Mouse (Mus musculus): ENCODE data around the gene Mgp. TPM values are rescaled to one million over a fixed set of nuclear protein-coding genes. Genes with fewer than 3 reads are reported as not detected.

The Mgp gene
- polyA plus RNA-seq, 1 experiment from 2014 or later: 274 TPM

GRCm38 (mm10) chr6:136857186-136857872 lies 18.3 kb downstream of the Mgp start, which contains the start of gene Art4:
Gene Art4, minus strand, starts transcription at chr6:136857733.
- Histone ChIP-seq H3K9ac (replicated peaks; ENCODE audit: low read length) (peak within 1 kb of the TSS; percentile 50; the same call in 1 of the 2 replicates), H3K9me3 (ENCODE audit: low read length) (no peaks in the 10 kb centered on the region), H3K27ac (ENCODE audit: low read length) (peak within 1 kb of the TSS; percentile 93), H3K36me3 (ENCODE audit: insufficient read depth, low read length) (no peaks in the 10 kb centered on the region), H3K4me1 (ENCODE audit: insufficient read depth, low read length) (peaks cover 34% of the 10 kb centered on the region), H3K4me2 (replicated peaks; ENCODE audit: low read depth, low read length) (peak within 1 kb of the TSS; percentile 41), H3K27me3 (ENCODE audit: insufficient read depth, low read length) (no peaks in the 10 kb centered on the region), H3K4me3 (ENCODE audit: low read length) (no peak within 1 kb of the TSS)
- 58% methylated on average over 18 of the region's 18 CpGs for WGBS
- ATAC-seq (ENCODE audit: low FRiP score, low TSS enrichment): peak; percentile 54

GRCm38 (mm10) chr6:136856071-136856636 lies 19.5 kb downstream of the Mgp start:
- H3K4me2 ChIP-seq (replicated peaks; ENCODE audit: low read depth, low read length): peak overlapping the region; percentile 25; the same call in 1 of the 2 replicates
- peaks cover 34% of the 10 kb centered on the region for H3K4me1 ChIP-seq (ENCODE audit: insufficient read depth, low read length)
- no peaks in the 10 kb centered on the region for H3K36me3 ChIP-seq (ENCODE audit: insufficient read depth, low read length)
- peak overlapping the region; percentile 29; the same call in 1 of the 2 replicates for H3K9ac ChIP-seq (replicated peaks; ENCODE audit: low read length)
- no peaks in the 10 kb centered on the region for H3K27me3 ChIP-seq (ENCODE audit: insufficient read depth, low read length)
- no peaks in the 10 kb centered on the region for H3K9me3 ChIP-seq (ENCODE audit: low read length)
- ATAC-seq (ENCODE audit: low FRiP score, low TSS enrichment): no peak
- H3K27ac ChIP-seq (ENCODE audit: low read length): peak overlapping the region; percentile 26; the same call in 1 of the 2 replicates
- 51% methylated on average over 14 of the region's 14 CpGs for WGBS
- peak overlapping the region; percentile 3 for H3K4me3 ChIP-seq (ENCODE audit: low read length)

- 69% methylated on average over 2 of the region's 2 CpGs for WGBS
- Histone ChIP-seq H3K27me3 (ENCODE audit: insufficient read depth, low read length) (no peaks in the 10 kb centered on the region), H3K36me3 (ENCODE audit: insufficient read depth, low read length) (no peaks in the 10 kb centered on the region), H3K4me1 (ENCODE audit: insufficient read depth, low read length) (peaks cover 34% of the 10 kb centered on the region), H3K4me3 (ENCODE audit: low read length) (no peak overlapping the region), H3K4me2 (replicated peaks; ENCODE audit: low read depth, low read length) (no peak overlapping the region), H3K27ac (ENCODE audit: low read length) (no peak overlapping the region), H3K9ac (replicated peaks; ENCODE audit: low read length) (no peak overlapping the region), H3K9me3 (ENCODE audit: low read length) (no peaks in the 10 kb centered on the region)
- no peak for ATAC-seq (ENCODE audit: low FRiP score, low TSS enrichment)
Observed at GRCm38 (mm10) chr6:136855183-136855582, 20.4 kb downstream of the Mgp start.

GRCm38 (mm10) chr6:136854361-136854781 lies 21.3 kb downstream of the Mgp start:
- ATAC-seq (ENCODE audit: low FRiP score, low TSS enrichment): no peak
- Histone ChIP-seq H3K9ac (replicated peaks; ENCODE audit: low read length) (no peak overlapping the region), H3K27me3 (ENCODE audit: insufficient read depth, low read length) (no peaks in the 10 kb centered on the region), H3K4me1 (ENCODE audit: insufficient read depth, low read length) (peaks cover 34% of the 10 kb centered on the region), H3K4me3 (ENCODE audit: low read length) (no peak overlapping the region), H3K4me2 (replicated peaks; ENCODE audit: low read depth, low read length) (no peak overlapping the region), H3K9me3 (ENCODE audit: low read length) (no peaks in the 10 kb centered on the region), H3K36me3 (ENCODE audit: insufficient read depth, low read length) (no peaks in the 10 kb centered on the region), H3K27ac (ENCODE audit: low read length) (no peak overlapping the region)
- 74% methylated on average over 11 of the region's 11 CpGs for WGBS

GRCm38 (mm10) chr6:136852762-136853161 lies 22.9 kb downstream of the Mgp start:
- WGBS: 49% methylated on average over 3 of the region's 3 CpGs
- no peak overlapping the region for H3K4me3 ChIP-seq (ENCODE audit: low read length)
- peak overlapping the region; percentile 91 for H3K27ac ChIP-seq (ENCODE audit: low read length)
- H3K27me3 ChIP-seq (ENCODE audit: insufficient read depth, low read length): no peaks in the 10 kb centered on the region
- no peaks in the 10 kb centered on the region for H3K9me3 ChIP-seq (ENCODE audit: low read length)
- peak overlapping the region; percentile 48; the same call in 1 of the 2 replicates for H3K9ac ChIP-seq (replicated peaks; ENCODE audit: low read length)
- H3K4me1 ChIP-seq (ENCODE audit: insufficient read depth, low read length): peaks cover 23% of the 10 kb centered on the region
- H3K4me2 ChIP-seq (replicated peaks; ENCODE audit: low read depth, low read length): no peak overlapping the region
- no peaks in the 10 kb centered on the region for H3K36me3 ChIP-seq (ENCODE audit: insufficient read depth, low read length)
- ATAC-seq (ENCODE audit: low FRiP score, low TSS enrichment): no peak

DNA sequence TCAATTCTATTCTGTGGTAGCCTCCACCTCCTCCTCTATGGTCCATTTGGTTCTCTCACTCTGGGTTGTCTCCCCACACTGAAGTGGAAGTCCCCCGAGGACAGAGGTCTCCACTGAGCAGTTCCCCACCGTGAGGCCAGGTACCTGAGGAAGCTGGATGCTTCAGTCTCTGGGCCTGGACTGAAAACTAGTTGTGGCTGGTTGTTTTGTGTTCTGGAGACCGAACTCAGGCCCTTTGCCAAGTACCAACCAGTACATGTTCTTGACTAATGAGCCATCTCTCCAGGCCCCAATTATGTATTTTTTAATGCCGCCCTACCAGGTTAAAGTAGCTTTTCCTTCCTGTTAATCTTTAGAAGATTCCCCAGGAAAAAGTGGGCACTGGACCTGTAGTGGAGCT lies 23.3 kb downstream of the Mgp start:
- H3K36me3 ChIP-seq (ENCODE audit: insufficient read depth, low read length): no peaks in the 10 kb centered on the region
- H3K4me3 ChIP-seq (ENCODE audit: low read length): no peak overlapping the region
- peaks cover 19% of the 10 kb centered on the region for H3K4me1 ChIP-seq (ENCODE audit: insufficient read depth, low read length)
- peak overlapping the region; percentile 48; the same call in 1 of the 2 replicates for H3K9ac ChIP-seq (replicated peaks; ENCODE audit: low read length)
- H3K9me3 ChIP-seq (ENCODE audit: low read length): no peaks in the 10 kb centered on the region
- H3K27me3 ChIP-seq (ENCODE audit: insufficient read depth, low read length): no peaks in the 10 kb centered on the region
- WGBS: 60% methylated on average over 4 of the region's 4 CpGs
- peak; percentile 43 for ATAC-seq (ENCODE audit: low FRiP score, low TSS enrichment)
- H3K27ac ChIP-seq (ENCODE audit: low read length): peak overlapping the region; percentile 91
- H3K4me2 ChIP-seq (replicated peaks; ENCODE audit: low read depth, low read length): no peak overlapping the region

DNA sequence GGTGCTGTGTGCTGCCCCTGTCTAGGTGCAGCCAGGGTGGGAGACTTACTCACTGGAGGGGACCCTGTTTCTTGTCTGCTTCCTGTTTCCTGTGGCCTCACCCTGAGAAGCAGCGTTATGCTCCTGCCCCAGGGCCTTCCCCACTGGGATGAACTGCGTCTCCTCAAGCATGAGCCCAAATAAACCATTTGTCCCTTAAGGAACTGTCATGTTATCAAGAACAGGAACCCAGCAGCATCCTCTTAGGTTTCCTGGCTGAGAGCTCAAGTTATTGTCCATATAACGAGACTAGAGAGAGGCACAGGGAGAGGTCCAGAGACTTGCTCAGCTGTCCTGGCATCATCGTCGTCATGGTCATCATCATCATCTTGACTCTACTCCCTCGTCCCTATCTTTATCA lies 25.4 kb downstream of the Mgp start:
- H3K4me3 ChIP-seq (ENCODE audit: low read length): no peak overlapping the region
- no peak overlapping the region for H3K4me2 ChIP-seq (replicated peaks; ENCODE audit: low read depth, low read length)
- no peak overlapping the region for H3K9ac ChIP-seq (replicated peaks; ENCODE audit: low read length)
- H3K27me3 ChIP-seq (ENCODE audit: insufficient read depth, low read length): no peaks in the 10 kb centered on the region
- 68% methylated on average over 6 of the region's 6 CpGs for WGBS
- peaks cover 8% of the 10 kb centered on the region for H3K4me1 ChIP-seq (ENCODE audit: insufficient read depth, low read length)
- no peak overlapping the region for H3K27ac ChIP-seq (ENCODE audit: low read length)
- H3K9me3 ChIP-seq (ENCODE audit: low read length): no peaks in the 10 kb centered on the region
- H3K36me3 ChIP-seq (ENCODE audit: insufficient read depth, low read length): no peaks in the 10 kb centered on the region
- no peak for ATAC-seq (ENCODE audit: low FRiP score, low TSS enrichment)

DNA sequence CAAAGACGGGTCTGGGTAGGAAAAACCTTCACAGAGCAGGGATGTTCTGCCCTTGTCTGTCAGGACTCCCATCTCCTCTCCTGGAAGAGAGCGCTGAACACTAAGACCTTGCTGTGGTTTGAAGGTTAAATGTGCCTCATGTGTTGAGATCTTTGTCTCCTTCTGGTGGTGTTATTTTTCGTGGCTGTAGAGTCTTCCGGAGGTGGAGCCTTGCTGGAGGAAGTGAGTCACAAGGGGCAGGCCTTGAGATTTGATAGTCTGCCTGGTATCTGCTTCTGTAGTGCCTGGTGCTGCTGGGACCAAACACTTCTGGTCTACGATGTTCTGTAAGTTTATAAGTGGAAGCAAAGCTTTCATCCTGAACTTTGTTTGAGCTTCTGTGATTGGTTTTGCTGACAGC lies 26.7 kb downstream of the Mgp start:
- Histone ChIP-seq H3K27me3 (ENCODE audit: insufficient read depth, low read length) (no peaks in the 10 kb centered on the region), H3K4me3 (ENCODE audit: low read length) (no peak overlapping the region), H3K9me3 (ENCODE audit: low read length) (no peaks in the 10 kb centered on the region), H3K9ac (replicated peaks; ENCODE audit: low read length) (no peak overlapping the region), H3K36me3 (ENCODE audit: insufficient read depth, low read length) (no peaks in the 10 kb centered on the region), H3K4me1 (ENCODE audit: insufficient read depth, low read length) (peaks cover 7% of the 10 kb centered on the region), H3K4me2 (replicated peaks; ENCODE audit: low read depth, low read length) (no peak overlapping the region), H3K27ac (ENCODE audit: low read length) (no peak overlapping the region)
- no peak for ATAC-seq (ENCODE audit: low FRiP score, low TSS enrichment)
- 88% methylated on average over 5 of the region's 5 CpGs for WGBS

- ATAC-seq (ENCODE audit: low FRiP score, low TSS enrichment): no peak
Observed at GRCm38 (mm10) chr6:136848399-136848798, 27.2 kb downstream of the Mgp start.

DNA sequence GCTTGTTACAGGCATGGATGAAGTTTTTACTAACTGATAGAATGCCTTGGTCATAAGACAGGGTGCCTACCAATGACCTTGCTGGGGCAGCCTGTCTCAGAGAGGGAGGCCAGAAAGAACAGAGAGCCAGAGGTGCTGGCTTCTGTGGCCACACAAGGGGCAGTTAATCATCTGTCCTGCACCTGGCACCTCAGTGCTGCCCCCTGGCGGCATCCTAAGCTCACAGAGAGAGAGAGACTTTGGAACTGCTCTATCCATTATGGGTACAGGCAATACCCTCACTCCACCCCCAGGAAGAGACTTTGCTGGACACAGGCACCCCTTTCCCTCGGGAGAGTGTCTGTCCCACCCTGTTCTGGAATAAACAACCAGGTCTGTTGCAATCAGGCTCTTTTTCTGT lies 27.8 kb downstream of the Mgp start:
- Histone ChIP-seq H3K4me2 (replicated peaks; ENCODE audit: low read depth, low read length) (no peak overlapping the region), H3K27ac (ENCODE audit: low read length) (no peak overlapping the region), H3K36me3 (ENCODE audit: insufficient read depth, low read length) (no peaks in the 10 kb centered on the region), H3K4me3 (ENCODE audit: low read length) (no peak overlapping the region), H3K9me3 (ENCODE audit: low read length) (no peaks in the 10 kb centered on the region), H3K4me1 (ENCODE audit: insufficient read depth, low read length) (peaks cover 4% of the 10 kb centered on the region), H3K9ac (replicated peaks; ENCODE audit: low read length) (no peak overlapping the region), H3K27me3 (ENCODE audit: insufficient read depth, low read length) (no peaks in the 10 kb centered on the region)
- 29% methylated on average over 2 of the region's 2 CpGs for WGBS
- ATAC-seq (ENCODE audit: low FRiP score, low TSS enrichment): no peak

More at GRCm38 (mm10) chr6:136848399-136848798, 27.2 kb downstream of the Mgp start:
- H3K4me3 ChIP-seq (ENCODE audit: low read length): no peak overlapping the region
- H3K9ac ChIP-seq (replicated peaks; ENCODE audit: low read length): no peak overlapping the region
- H3K4me1 ChIP-seq (ENCODE audit: insufficient read depth, low read length): peaks cover 7% of the 10 kb centered on the region
- WGBS: 92% methylated on average over 8 of the region's 8 CpGs
- H3K4me2 ChIP-seq (replicated peaks; ENCODE audit: low read depth, low read length): no peak overlapping the region
- no peaks in the 10 kb centered on the region for H3K9me3 ChIP-seq (ENCODE audit: low read length)
- H3K36me3 ChIP-seq (ENCODE audit: insufficient read depth, low read length): no peaks in the 10 kb centered on the region
- no peaks in the 10 kb centered on the region for H3K27me3 ChIP-seq (ENCODE audit: insufficient read depth, low read length)
- no peak overlapping the region for H3K27ac ChIP-seq (ENCODE audit: low read length)
